Mouse (Mus musculus): ENCODE measurements around the gene Dop1b.

- TF ChIP-seq CTCF (IDR thresholded peaks at IDR 0.05; ENCODE audit: borderline replicate concordance, insufficient read depth, low read length) (no peak), POLR2A (IDR thresholded peaks at IDR 0.05; ENCODE audit: low read depth, low read length) (no peak)
These were observed 35.7 kb downstream of the Dop1b start for GRCm38 (mm10) chr16:93747421-93747820.

All from embryonic fibroblast, embryonic 13.5 days (primary cell).